Mouse (Mus musculus): ENCODE data around the gene Rgs7. TPM values are rescaled to one million over a fixed set of nuclear protein-coding genes. Genes with fewer than 3 reads are reported as not detected.

Rgs7 gene
- polyA plus RNA-seq, 1 experiment: not detected

GRCm38 (mm10) chr1:175346162-175346561 lies 146.1 kb downstream of the Rgs7 start:
- Histone ChIP-seq H3K27me3 (ENCODE audit: control insufficient read depth, insufficient read depth, low read length, poor library complexity, severe bottlenecking) (no peaks in the 10 kb centered on the region), H3K9me3 (replicated peaks; ENCODE audit: control insufficient read depth, insufficient read depth, low read length, poor library complexity, severe bottlenecking) (no peaks in the 10 kb centered on the region), H3K4me3 (ENCODE audit: low read depth, low read length) (no peak overlapping the region), H3K4me1 (ENCODE audit: control insufficient read depth, insufficient read depth, low read length) (no peaks in the 10 kb centered on the region), H3K27ac (ENCODE audit: insufficient read depth, low read length) (no peak overlapping the region), H3K9ac (ENCODE audit: low read depth, poor library complexity, severe bottlenecking) (no peak overlapping the region), H3K36me3 (ENCODE audit: control insufficient read depth, insufficient read depth, low read length, poor library complexity, severe bottlenecking) (no peaks in the 10 kb centered on the region)
- TF ChIP-seq POLR2A (IDR thresholded peaks at IDR 0.05; ENCODE audit: insufficient read depth, low read length) (no peak), CTCF (IDR thresholded peaks at IDR 0.05; ENCODE audit: low read depth, low read length) (no peak), EP300 (IDR thresholded peaks at IDR 0.05; ENCODE audit: insufficient read depth, low read depth, low read length) (no peak)

GRCm38 (mm10) chr1:175336191-175336590 lies 156.1 kb downstream of the Rgs7 start:
- H3K36me3 ChIP-seq (ENCODE audit: control insufficient read depth, insufficient read depth, low read length, poor library complexity, severe bottlenecking): no peaks in the 10 kb centered on the region
- no peak overlapping the region for H3K4me3 ChIP-seq (ENCODE audit: low read depth, low read length)
- no peaks in the 10 kb centered on the region for H3K27me3 ChIP-seq (ENCODE audit: control insufficient read depth, insufficient read depth, low read length, poor library complexity, severe bottlenecking)
- TF ChIP-seq CTCF (IDR thresholded peaks at IDR 0.05; ENCODE audit: low read depth, low read length): no peak
- no peak for TF ChIP-seq EP300 (IDR thresholded peaks at IDR 0.05; ENCODE audit: insufficient read depth, low read depth, low read length)
- TF ChIP-seq POLR2A (IDR thresholded peaks at IDR 0.05; ENCODE audit: insufficient read depth, low read length): no peak
- no peaks in the 10 kb centered on the region for H3K4me1 ChIP-seq (ENCODE audit: control insufficient read depth, insufficient read depth, low read length)
- H3K27ac ChIP-seq (ENCODE audit: insufficient read depth, low read length): no peak overlapping the region
- no peak overlapping the region for H3K9ac ChIP-seq (ENCODE audit: low read depth, poor library complexity, severe bottlenecking)
- H3K9me3 ChIP-seq (replicated peaks; ENCODE audit: control insufficient read depth, insufficient read depth, low read length, poor library complexity, severe bottlenecking): no peaks in the 10 kb centered on the region

GRCm38 (mm10) chr1:175333041-175333854 lies 159.1 kb downstream of the Rgs7 start:
- Histone ChIP-seq H3K9me3 (replicated peaks; ENCODE audit: control insufficient read depth, insufficient read depth, low read length, poor library complexity, severe bottlenecking) (no peaks in the 10 kb centered on the region), H3K27ac (ENCODE audit: insufficient read depth, low read length) (no peak overlapping the region), H3K4me1 (ENCODE audit: control insufficient read depth, insufficient read depth, low read length) (no peaks in the 10 kb centered on the region), H3K27me3 (ENCODE audit: control insufficient read depth, insufficient read depth, low read length, poor library complexity, severe bottlenecking) (no peaks in the 10 kb centered on the region), H3K9ac (ENCODE audit: low read depth, poor library complexity, severe bottlenecking) (no peak overlapping the region), H3K4me3 (ENCODE audit: low read depth, low read length) (no peak overlapping the region), H3K36me3 (ENCODE audit: control insufficient read depth, insufficient read depth, low read length, poor library complexity, severe bottlenecking) (no peaks in the 10 kb centered on the region)
- TF ChIP-seq EP300 (IDR thresholded peaks at IDR 0.05; ENCODE audit: insufficient read depth, low read depth, low read length): no peak

DNA sequence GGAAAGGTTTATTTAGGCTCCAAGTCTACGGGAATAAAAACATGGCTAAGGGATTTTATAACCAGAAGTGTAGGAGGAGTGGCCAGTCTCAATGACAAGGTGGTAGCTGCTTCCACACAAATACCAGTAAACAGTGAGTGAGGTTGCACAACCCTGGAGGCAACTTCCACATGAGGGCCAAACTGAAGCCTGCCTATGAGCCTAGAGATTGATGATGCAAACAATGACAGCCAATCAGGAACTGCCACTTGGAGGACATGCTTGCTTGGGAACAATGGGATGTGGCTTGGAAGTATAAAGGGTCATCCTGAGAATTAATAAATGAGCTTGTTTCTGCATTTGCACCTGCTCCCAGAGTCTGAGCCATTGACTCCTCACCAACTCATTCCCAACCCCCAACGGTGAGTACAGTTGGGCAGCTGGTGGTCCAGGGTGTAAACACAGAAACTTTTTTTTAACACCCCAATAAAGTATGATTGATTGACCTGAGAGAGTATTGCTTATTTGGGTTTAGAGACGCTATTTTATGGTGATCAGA lies 162.3 kb downstream of the Rgs7 start:
- Histone ChIP-seq H3K27ac (ENCODE audit: insufficient read depth, low read length) (no peak overlapping the region), H3K4me3 (ENCODE audit: low read depth, low read length) (no peak overlapping the region)
- TF ChIP-seq CTCF (IDR thresholded peaks at IDR 0.05; ENCODE audit: low read depth, low read length) (no peak), EP300 (IDR thresholded peaks at IDR 0.05; ENCODE audit: insufficient read depth, low read depth, low read length) (no peak), POLR2A (IDR thresholded peaks at IDR 0.05; ENCODE audit: insufficient read depth, low read length) (no peak)

DNA sequence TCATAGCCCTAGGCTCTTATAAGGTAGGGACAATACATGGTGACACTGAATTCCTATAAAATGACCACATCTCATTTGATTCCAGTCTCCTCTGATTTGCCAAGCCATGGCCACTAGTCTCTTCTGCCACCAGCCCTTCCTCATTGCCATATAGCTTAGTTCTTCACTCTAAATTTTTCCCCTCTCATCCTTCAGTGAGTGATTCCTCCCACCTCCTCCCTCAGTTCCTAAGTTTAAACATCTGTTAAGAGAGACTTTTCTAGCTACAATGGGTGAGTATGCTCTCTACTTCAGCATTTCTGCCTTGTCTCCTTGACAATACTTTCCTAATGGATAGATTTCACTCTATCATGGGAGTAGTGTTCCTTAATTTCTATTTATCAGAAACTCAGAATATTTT lies 169.5 kb downstream of the Rgs7 start:
- no peak overlapping the region for H3K27ac ChIP-seq (ENCODE audit: insufficient read depth, low read length)
- H3K9me3 ChIP-seq (replicated peaks; ENCODE audit: control insufficient read depth, insufficient read depth, low read length, poor library complexity, severe bottlenecking): no peaks in the 10 kb centered on the region
- H3K4me3 ChIP-seq (ENCODE audit: low read depth, low read length): no peak overlapping the region
- no peaks in the 10 kb centered on the region for H3K36me3 ChIP-seq (ENCODE audit: control insufficient read depth, insufficient read depth, low read length, poor library complexity, severe bottlenecking)
- no peak overlapping the region for H3K9ac ChIP-seq (ENCODE audit: low read depth, poor library complexity, severe bottlenecking)
- H3K27me3 ChIP-seq (ENCODE audit: control insufficient read depth, insufficient read depth, low read length, poor library complexity, severe bottlenecking): 0 out of 2 replicates have a peak, but pooled peaks cover 1% of the 10 kb centered on the region
- no peaks in the 10 kb centered on the region for H3K4me1 ChIP-seq (ENCODE audit: control insufficient read depth, insufficient read depth, low read length)
- TF ChIP-seq EP300 (IDR thresholded peaks at IDR 0.05; ENCODE audit: insufficient read depth, low read depth, low read length) (no peak), CTCF (IDR thresholded peaks at IDR 0.05; ENCODE audit: low read depth, low read length) (no peak), POLR2A (IDR thresholded peaks at IDR 0.05; ENCODE audit: insufficient read depth, low read length) (no peak)

More for the DNA sequence above, 162.3 kb downstream of the Rgs7 start:
- H3K36me3 ChIP-seq (ENCODE audit: control insufficient read depth, insufficient read depth, low read length, poor library complexity, severe bottlenecking): no peaks in the 10 kb centered on the region
- H3K27me3 ChIP-seq (ENCODE audit: control insufficient read depth, insufficient read depth, low read length, poor library complexity, severe bottlenecking): 0 out of 2 replicates have a peak, but pooled peaks cover 1% of the 10 kb centered on the region
- no peaks in the 10 kb centered on the region for H3K9me3 ChIP-seq (replicated peaks; ENCODE audit: control insufficient read depth, insufficient read depth, low read length, poor library complexity, severe bottlenecking)
- no peak overlapping the region for H3K9ac ChIP-seq (ENCODE audit: low read depth, poor library complexity, severe bottlenecking)
- H3K4me1 ChIP-seq (ENCODE audit: control insufficient read depth, insufficient read depth, low read length): no peaks in the 10 kb centered on the region

- no peaks in the 10 kb centered on the region for H3K27me3 ChIP-seq (ENCODE audit: control insufficient read depth, insufficient read depth, low read length, poor library complexity, severe bottlenecking)
- H3K9ac ChIP-seq (ENCODE audit: low read depth, poor library complexity, severe bottlenecking): no peak overlapping the region
- H3K9me3 ChIP-seq (replicated peaks; ENCODE audit: control insufficient read depth, insufficient read depth, low read length, poor library complexity, severe bottlenecking): no peaks in the 10 kb centered on the region
- TF ChIP-seq POLR2A (IDR thresholded peaks at IDR 0.05; ENCODE audit: insufficient read depth, low read length) (no peak), EP300 (IDR thresholded peaks at IDR 0.05; ENCODE audit: insufficient read depth, low read depth, low read length) (no peak), CTCF (IDR thresholded peaks at IDR 0.05; ENCODE audit: low read depth, low read length) (no peak)
- no peaks in the 10 kb centered on the region for H3K36me3 ChIP-seq (ENCODE audit: control insufficient read depth, insufficient read depth, low read length, poor library complexity, severe bottlenecking)
- H3K4me3 ChIP-seq (ENCODE audit: low read depth, low read length): no peak overlapping the region
- no peak overlapping the region for H3K27ac ChIP-seq (ENCODE audit: insufficient read depth, low read length)
- no peaks in the 10 kb centered on the region for H3K4me1 ChIP-seq (ENCODE audit: control insufficient read depth, insufficient read depth, low read length)
Observed at GRCm38 (mm10) chr1:175319205-175319604, 173.1 kb downstream of the Rgs7 start.
